Mouse (Mus musculus) liver, embryonic 14.5 days (tissue): ENCODE results near the gene Timeless.

Experiments
- CTCF ChIP-seq: IDR thresholded peaks from 2 replicates; pipeline ENCODE4 v1.5.1; 2016; ENCODE audit warnings: antibody characterized with exemption, low read depth, control low read depth
- EP300 ChIP-seq: IDR thresholded peaks from 2 replicates; pipeline ENCODE4 v1.6.1; 2016; ENCODE audit warnings: antibody characterized with exemption, low read depth

- no peak for TF ChIP-seq EP300
- TF ChIP-seq CTCF = no peak
Measured at GRCm38 (mm10) chr10:128210131-128210530, 21.7 kb upstream of the Timeless start.
